Mouse (Mus musculus) heart, embryonic 16.5 days (tissue): ENCODE results near the gene Tmem131l. TPM values are rescaled to one million over a fixed set of nuclear protein-coding genes. Genes with fewer than 3 reads are reported as not detected.
"Not testable (repeated sequence)": the region's sequence is repeated elsewhere in the genome, so short reads cannot be mapped to it uniquely, and the experiment has no call there.

Source experiments
- ATAC-seq: fragments of 200-750 bp; cut with Nextera tagmentation; replicated peaks from 2 replicates; pipeline ENCODE4 v1.8.0; 2017; ENCODE audit warnings: moderate number of reproducible peaks; ENCODE audit not compliant: insufficient read depth, low FRiP score; ENCODE audit errors: extremely low read depth
- H3K27ac ChIP-seq: fragments of 300-500 bp; sonication (generic); 2 replicates; pipeline ENCODE4 v1.5.1; 2014; ENCODE audit warnings: mild to moderate bottlenecking, low read length, control low read depth, moderate library complexity
- H3K27me3 ChIP-seq: fragments of 300-500 bp; sonication (generic); 2 replicates; pipeline ENCODE4 v1.6.1; 2014; ENCODE audit warnings: low read length, mixed read lengths; ENCODE audit not compliant: control insufficient read depth, insufficient read depth
- H3K36me3 ChIP-seq: fragments of 300-500 bp; sonication (generic); 2 replicates; pipeline ENCODE4 v1.6.1; 2014; ENCODE audit not compliant: control insufficient read depth, insufficient read depth
- H3K4me1 ChIP-seq: fragments of 300-500 bp; sonication (generic); 2 replicates; pipeline ENCODE4 v1.6.1; 2014; ENCODE audit warnings: low read length, mixed read lengths; ENCODE audit not compliant: control insufficient read depth, insufficient read depth
- H3K4me2 ChIP-seq: fragments of 300-500 bp; sonication (generic); 2 replicates; pipeline ENCODE4 v1.6.1; 2014; ENCODE audit warnings: low read depth, mild to moderate bottlenecking, control low read depth, low read length
- H3K4me3 ChIP-seq: fragments of 300-500 bp; sonication (generic); 2 replicates; pipeline ENCODE4 v1.5.1; 2014; ENCODE audit warnings: mild to moderate bottlenecking, control low read depth, low read length
- H3K9ac ChIP-seq: fragments of 300-500 bp; sonication (generic); 2 replicates; pipeline ENCODE4 v1.6.1; 2014; ENCODE audit warnings: low read length, control low read depth
- H3K9me3 ChIP-seq: fragments of 300-500 bp; sonication (generic); replicated peaks from 2 replicates; pipeline ENCODE4 v1.6.1; 2016; ENCODE audit warnings: low read length; ENCODE audit not compliant: control insufficient read depth
- WGBS: fragments of 180-500 bp; shearing (Covaris S2); extraction: QIAGEN DNeasy Blood & Tissue Kit; methylation state at CpG from one replicate; pipeline ENCODE4 v1.1.7; 2014; 5-methylcytosine and 5-hydroxymethylcytosine counted together
- polyA plus RNA-seq: library from polyadenylated mRNA; unstranded; fragments of >200 nt; fragmentation: Nextera tagmentation; extraction: Ambion mirVana; gene quantifications from 2 replicates; pipeline ENCODE4 v1.2.1, GENCODE M21; 2015

The Tmem131l gene
- polyA plus RNA-seq, 1 experiment from 2014 or later: 47.8 TPM

- no peak for ATAC-seq
- H3K4me3 ChIP-seq: no peak overlapping the region
- no peaks in the 10 kb centered on the region for H3K36me3 ChIP-seq
- H3K27ac ChIP-seq: no peak overlapping the region
- WGBS: 86% methylated on average over 4 of the region's 4 CpGs
- H3K4me2 ChIP-seq: no peak overlapping the region
- no peaks in the 10 kb centered on the region for H3K4me1 ChIP-seq
- H3K9me3 ChIP-seq: no peaks in the 10 kb centered on the region
- no peak overlapping the region for H3K9ac ChIP-seq
- no peaks in the 10 kb centered on the region for H3K27me3 ChIP-seq
Observed at GRCm38 (mm10) chr3:83878801-83879200, 161.2 kb downstream of the Tmem131l start.

- no peak overlapping the region for H3K27ac ChIP-seq
- H3K9ac ChIP-seq: no peak overlapping the region
- no peak for ATAC-seq
- H3K27me3 ChIP-seq: no peaks in the 10 kb centered on the region
- no peak overlapping the region for H3K4me3 ChIP-seq
- no peaks in the 10 kb centered on the region for H3K9me3 ChIP-seq
- no peaks in the 10 kb centered on the region for H3K4me1 ChIP-seq
- WGBS: 67% methylated on average over 4 of the region's 4 CpGs
- no peaks in the 10 kb centered on the region for H3K36me3 ChIP-seq
- H3K4me2 ChIP-seq: no peak overlapping the region
Observed at GRCm38 (mm10) chr3:83876299-83876698, 163.7 kb downstream of the Tmem131l start.

- H3K9me3 ChIP-seq, H3K4me3 ChIP-seq, H3K4me2 ChIP-seq, H3K27ac ChIP-seq, H3K9ac ChIP-seq, H3K36me3 ChIP-seq, ATAC-seq, H3K27me3 ChIP-seq, H3K4me1 ChIP-seq: not testable (repeated sequence)
- WGBS: 75% methylated on average over 2 of the region's 2 CpGs
Observed at GRCm38 (mm10) chr3:83875078-83875477, 164.9 kb downstream of the Tmem131l start.

GRCm38 (mm10) chr3:83872853-83873252 lies 167.1 kb downstream of the Tmem131l start:
- ATAC-seq, H3K4me2 ChIP-seq, H3K27me3 ChIP-seq, H3K36me3 ChIP-seq, H3K27ac ChIP-seq, H3K9me3 ChIP-seq, H3K4me1 ChIP-seq, H3K9ac ChIP-seq, H3K4me3 ChIP-seq: not testable (repeated sequence)
- WGBS: 81% methylated on average over 2 of the region's 2 CpGs

GRCm38 (mm10) chr3:83871962-83872361 lies 168.0 kb downstream of the Tmem131l start:
- not testable (repeated sequence) for H3K9ac ChIP-seq, H3K27ac ChIP-seq, H3K4me3 ChIP-seq, ATAC-seq, H3K9me3 ChIP-seq, H3K27me3 ChIP-seq, H3K4me2 ChIP-seq, H3K4me1 ChIP-seq, H3K36me3 ChIP-seq
- WGBS: 95% methylated on average over 4 of the region's 4 CpGs

- not testable (repeated sequence) for H3K9ac ChIP-seq, ATAC-seq, H3K27ac ChIP-seq, H3K4me1 ChIP-seq, H3K36me3 ChIP-seq, H3K9me3 ChIP-seq, H3K4me3 ChIP-seq, H3K4me2 ChIP-seq, H3K27me3 ChIP-seq
- WGBS: 86% methylated on average over 7 of the region's 7 CpGs
Observed at GRCm38 (mm10) chr3:83871559-83871958, 168.4 kb downstream of the Tmem131l start.

- H3K27me3 ChIP-seq: no peaks in the 10 kb centered on the region
- no peak overlapping the region for H3K27ac ChIP-seq
- 0 out of 2 replicates have a peak, but pooled peaks cover 2% of the 10 kb centered on the region for H3K4me1 ChIP-seq
- H3K9ac ChIP-seq: no peak overlapping the region
- no peak overlapping the region for H3K4me3 ChIP-seq
- no peak overlapping the region for H3K4me2 ChIP-seq
- 86% methylated on average over 2 of the region's 2 CpGs for WGBS
- no peaks in the 10 kb centered on the region for H3K36me3 ChIP-seq
- no peak for ATAC-seq
- H3K9me3 ChIP-seq: no peaks in the 10 kb centered on the region
Observed at GRCm38 (mm10) chr3:83869776-83870175, 170.2 kb downstream of the Tmem131l start.

GRCm38 (mm10) chr3:83867026-83867425 lies 172.9 kb downstream of the Tmem131l start:
- H3K4me3 ChIP-seq, H3K27ac ChIP-seq, H3K4me2 ChIP-seq, H3K9ac ChIP-seq, ATAC-seq, H3K27me3 ChIP-seq, H3K36me3 ChIP-seq, H3K9me3 ChIP-seq: not testable (repeated sequence)
- peaks cover 12% of the 10 kb centered on the region for H3K4me1 ChIP-seq

- H3K9ac ChIP-seq: no peak overlapping the region
- no peaks in the 10 kb centered on the region for H3K9me3 ChIP-seq
- H3K4me3 ChIP-seq: no peak overlapping the region
- no peak for ATAC-seq
- H3K4me1 ChIP-seq: peaks cover 12% of the 10 kb centered on the region
- no peaks in the 10 kb centered on the region for H3K36me3 ChIP-seq
- 80% methylated on average over 2 of the region's 2 CpGs for WGBS
- H3K4me2 ChIP-seq: no peak overlapping the region
- no peaks in the 10 kb centered on the region for H3K27me3 ChIP-seq
- H3K27ac ChIP-seq: no peak overlapping the region
Observed at GRCm38 (mm10) chr3:83865216-83865615, 174.8 kb downstream of the Tmem131l start.

GRCm38 (mm10) chr3:83864064-83864548 lies 175.9 kb downstream of the Tmem131l start:
- ATAC-seq: no peak
- Histone ChIP-seq H3K9me3 (no peaks in the 10 kb centered on the region), H3K4me3 (no peak overlapping the region), H3K27me3 (no peaks in the 10 kb centered on the region), H3K9ac (no peak overlapping the region), H3K27ac (no peak overlapping the region), H3K36me3 (no peaks in the 10 kb centered on the region), H3K4me1 (peaks cover 12% of the 10 kb centered on the region), H3K4me2 (no peak overlapping the region)
- WGBS: 84% methylated on average over 9 of the region's 9 CpGs
